Mouse (Mus musculus): ENCODE results near the gene A930017K11Rik.

Gene A930017K11Rik

DNA sequence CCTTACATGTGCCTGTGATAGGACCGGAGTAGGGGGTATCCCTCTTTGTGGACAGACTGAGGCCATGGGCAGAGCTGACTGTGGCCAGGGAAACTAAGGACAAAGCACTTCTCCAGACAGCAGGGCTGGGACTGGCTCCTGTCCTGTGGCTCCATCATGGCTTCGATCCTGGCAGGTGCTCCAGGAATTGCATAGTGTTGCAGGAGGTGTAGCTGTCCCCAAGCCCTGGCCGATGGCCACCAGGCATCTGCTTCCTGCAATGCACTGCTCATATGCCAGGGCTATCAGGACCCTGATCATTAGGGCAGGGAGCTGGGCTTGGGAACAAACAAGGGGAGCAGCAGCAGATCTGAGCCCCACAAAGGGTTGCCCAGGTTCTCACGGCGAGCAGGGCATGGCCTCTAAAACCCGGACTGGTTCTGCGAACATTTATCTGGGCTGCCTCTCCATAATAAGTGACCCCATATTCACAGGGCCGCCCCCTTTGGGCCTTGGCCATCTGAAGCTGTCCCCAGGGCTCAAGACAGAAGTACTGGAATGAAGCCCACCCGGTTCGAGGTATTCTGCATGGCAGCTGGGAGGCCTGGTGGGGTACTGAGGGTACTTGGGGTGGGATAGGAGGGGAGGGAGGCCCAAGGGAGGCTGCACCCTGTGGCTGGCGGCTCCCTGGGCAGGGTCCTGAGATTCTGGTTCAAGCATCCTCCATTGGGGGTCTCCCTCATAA lies 6.6 kb upstream of the A930017K11Rik start:
- DNase-seq (ENCODE audit: low spot score), result no peak

DNA sequence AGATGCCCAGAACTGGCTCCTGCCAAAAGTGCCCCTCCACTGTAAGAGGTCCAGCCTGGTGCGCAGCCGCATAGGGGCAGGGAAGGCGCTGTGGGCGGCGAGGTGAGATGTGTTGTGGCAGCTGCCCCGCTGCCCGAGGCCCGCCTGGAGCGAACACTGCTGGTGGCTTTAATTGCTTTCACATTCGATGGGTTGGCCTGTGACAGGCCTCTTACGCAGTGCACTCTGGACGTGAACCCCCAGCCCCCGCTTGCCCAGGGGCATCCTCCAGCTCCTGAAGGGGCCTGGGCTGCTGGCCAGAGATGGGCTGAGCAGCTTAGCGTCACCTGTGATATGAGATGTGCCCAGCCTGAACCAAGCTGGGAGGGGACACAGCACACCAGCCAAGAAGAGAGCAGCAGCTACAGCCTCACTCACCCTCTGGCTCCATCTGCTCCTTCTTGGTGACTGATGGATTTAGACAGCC lies 5.3 kb upstream of the A930017K11Rik start:
- DNase-seq (ENCODE audit: low spot score), result no peak

DNA sequence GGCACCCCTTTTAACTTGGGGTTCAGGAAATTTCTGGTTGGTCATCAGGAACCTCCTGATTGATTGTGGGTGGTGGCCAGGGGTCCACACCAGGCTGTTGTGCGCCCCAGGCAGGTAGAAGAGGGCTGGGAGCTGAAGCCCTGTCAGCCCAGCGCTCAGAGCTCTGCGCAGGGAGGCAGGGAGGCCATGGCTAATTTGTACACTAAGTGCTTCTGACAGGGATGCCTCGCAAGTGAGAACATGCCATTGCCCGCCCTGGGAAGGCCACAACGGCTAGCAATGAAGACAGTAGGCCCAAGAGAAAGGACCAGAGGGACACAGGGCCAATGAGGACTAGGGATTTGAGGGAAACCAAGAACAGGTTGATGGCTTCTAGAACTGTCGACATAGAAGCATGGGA lies 4.3 kb upstream of the A930017K11Rik start:
- DNase-seq (ENCODE audit: low spot score), result no peak

DNA sequence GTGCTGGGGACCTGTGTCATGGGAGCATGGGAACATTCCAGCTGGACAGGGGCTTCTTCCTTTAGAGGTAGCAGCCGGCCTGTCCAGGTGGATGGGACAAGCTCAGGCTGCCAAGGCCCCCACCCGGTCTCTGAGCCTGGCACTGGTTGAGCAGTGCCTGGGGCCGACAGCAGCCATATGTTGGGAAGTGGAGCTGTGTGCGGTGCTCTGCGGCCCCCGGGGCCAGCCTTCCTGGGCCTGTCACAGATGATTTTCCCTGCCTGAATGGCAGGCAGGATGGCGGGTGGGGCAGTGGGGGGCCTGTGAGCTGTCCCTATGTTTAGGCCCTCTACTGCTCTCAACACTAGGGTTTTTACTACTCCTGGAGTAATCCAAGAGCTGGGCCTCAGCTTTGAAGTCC lies 3.8 kb upstream of the A930017K11Rik start:
- DNase-seq (ENCODE audit: low spot score), result no peak

DNA sequence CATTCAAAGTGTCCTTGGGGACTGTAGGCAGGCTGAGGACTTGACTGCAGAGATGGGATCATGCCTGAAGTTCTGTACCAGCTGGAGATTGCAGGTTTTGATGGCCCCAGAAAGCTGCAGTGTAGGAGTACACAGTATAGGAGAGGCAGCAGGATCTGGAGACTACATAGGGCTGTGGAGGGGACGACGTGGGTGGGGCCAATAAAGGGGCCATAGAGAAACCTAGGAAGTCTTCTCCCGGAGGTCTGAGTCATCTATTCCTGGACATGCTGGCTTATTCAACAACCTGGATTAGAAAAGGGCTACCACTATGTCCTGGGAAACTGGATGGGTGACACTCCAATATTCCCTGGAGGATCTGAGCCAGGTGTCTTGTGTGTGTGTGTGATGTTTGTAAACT lies 3.4 kb upstream of the A930017K11Rik start:
- DNase-seq (ENCODE audit: low spot score), result no peak

DNA sequence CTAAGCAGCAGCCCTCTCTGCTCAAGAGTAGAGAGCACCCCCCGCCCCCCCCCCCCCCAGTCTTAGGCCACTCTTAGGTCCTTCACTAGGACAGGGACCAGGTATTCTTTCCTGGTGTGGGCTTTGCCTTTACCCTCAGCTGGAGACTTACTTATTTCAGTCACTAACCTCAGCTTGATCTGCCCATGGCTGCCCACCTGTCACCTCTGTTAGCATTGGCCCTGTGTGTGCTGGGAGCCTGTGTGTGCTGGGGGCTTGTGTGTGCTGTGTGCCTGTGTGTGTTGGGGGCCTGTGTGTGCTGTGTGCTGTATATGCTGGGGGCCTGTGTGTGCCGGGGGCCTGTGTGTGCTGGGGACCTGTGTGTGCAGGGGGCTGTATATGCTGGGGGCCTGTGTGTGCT lies 2.3 kb upstream of the A930017K11Rik start:
- no peak for DNase-seq (ENCODE audit: low spot score)

DNA sequence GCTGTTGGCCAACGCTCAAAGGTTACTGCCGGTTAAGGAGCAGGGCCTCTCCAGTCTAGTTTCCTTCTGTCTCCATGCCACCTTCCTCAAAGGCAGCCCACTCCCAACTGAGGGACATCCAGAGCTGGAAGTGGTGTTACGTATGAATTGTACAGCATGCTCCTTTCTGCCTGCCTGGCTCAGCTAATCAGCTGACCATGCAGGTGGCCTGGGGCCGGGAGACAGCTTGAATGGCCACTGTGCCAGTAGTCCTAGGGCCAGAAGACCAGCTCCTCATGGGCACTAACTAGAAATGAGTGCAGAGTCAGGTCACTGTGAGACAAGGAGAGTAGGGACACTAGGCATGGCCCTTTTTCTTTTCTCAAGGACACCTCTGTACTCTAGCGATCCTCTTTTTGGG lies 796 bp upstream of the A930017K11Rik start:
- DNase-seq (ENCODE audit: low spot score), result no peak

DNA sequence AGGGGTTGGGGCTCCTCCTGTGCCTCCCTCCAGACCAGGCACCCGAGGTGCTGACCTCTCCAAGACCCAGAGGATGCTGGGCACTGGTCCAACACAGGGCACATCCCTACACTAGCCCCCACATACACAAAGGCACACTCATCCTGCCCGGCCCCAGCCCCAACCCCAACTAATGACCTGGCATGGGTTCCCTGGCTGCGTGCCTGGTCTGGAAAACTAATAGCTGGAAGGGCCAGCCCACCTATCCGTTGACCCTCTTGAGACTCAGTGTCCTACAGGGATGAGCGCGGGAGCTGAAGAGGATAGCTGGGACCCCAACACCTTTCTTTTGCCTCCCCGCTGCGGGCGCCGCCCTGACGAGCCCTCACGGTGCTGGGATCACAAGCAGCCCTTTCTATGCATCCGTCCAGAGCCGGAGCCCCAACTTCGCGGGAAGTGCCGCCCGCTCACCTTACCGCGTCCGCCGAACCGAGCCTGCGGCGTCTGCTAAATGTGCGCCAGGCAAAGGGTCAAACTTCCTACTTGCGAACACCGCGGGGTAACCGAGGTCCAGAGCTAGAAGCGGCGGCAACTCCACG lies 1.1 kb downstream of the A930017K11Rik start:
- no peak for DNase-seq (ENCODE audit: low spot score)

DNA sequence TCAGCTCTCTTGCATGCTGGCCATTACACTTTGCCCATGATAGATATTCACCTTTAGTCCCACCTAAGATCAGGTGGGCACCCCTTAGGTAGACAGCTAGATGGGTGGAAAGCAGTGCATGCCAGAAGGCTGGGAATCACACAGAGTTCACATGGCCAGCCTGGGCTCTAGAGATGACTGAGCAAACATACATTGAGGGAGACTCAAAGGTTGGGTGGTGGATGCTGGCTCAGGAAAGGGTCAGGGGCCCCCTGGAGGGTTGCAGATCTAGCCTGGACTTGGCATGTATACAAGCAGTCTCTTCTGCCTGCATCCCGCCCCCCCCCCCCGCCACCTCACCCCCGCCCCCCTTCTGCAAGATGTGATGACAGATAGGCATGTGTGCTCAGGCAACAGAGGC lies 1.7 kb downstream of the A930017K11Rik start:
- DNase-seq (ENCODE audit: low spot score), result no peak

DNA sequence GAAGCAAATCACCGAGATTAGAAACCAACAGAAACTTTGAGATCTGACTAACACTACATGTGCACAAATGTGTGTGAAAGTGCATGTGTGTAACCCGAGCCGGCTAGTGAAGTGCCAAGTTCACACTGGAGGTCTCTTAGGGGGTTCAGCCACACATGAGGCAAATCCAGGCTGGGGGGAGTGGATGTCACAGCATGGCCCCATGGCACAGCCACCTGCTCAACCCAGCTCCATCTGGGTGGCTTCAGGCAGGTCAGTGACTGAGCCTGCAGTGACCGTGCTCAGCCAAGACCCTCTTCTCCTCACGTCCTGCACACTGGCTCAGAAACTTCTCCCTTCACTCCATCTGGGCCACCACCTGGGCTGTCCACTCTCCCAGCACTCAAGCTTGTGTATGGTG lies 2.4 kb downstream of the A930017K11Rik start:
- no peak for DNase-seq (ENCODE audit: low spot score)

DNA sequence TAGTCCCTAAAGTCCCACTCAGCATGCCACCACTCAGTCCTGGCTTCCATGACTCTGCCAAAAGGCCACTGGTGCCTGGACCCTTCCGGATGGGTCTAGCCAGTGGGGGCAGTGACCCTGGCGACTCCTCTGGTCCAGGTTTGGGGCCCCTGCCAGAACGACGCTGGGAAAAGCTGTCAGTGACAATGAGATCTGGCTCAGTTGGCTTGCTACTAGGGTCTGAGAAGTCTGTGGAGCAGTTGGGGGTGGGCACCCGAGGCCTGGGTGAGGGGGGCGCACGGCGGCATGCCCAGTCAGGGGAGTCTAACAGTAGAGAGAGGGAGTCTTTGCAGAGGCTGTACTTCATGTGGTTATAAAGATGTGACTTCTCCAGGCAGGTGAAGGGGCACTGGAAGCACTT lies 4.3 kb downstream of the A930017K11Rik start:
- no peak for DNase-seq (ENCODE audit: low spot score)

DNA sequence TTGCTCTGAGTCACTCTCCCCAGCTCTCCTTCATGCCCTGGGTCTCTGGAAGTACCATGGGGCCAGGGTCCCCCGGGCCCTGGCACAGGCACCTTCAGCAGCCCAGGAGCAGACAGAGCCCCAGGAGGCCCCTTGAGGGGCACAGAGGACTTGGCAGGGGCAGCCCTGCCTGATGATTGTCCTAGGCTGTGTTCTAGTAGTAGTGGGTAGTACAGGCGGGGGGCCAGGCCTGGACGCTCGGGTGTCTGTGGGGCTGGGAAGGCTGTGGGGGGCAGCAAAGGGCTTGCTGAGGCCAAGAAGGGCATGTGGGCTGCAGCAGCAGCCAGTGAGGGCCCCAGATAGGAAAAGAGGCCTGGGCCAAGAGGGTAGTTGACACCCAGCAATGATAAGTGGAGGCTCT lies 4.8 kb downstream of the A930017K11Rik start:
- no peak for DNase-seq (ENCODE audit: low spot score)

DNA sequence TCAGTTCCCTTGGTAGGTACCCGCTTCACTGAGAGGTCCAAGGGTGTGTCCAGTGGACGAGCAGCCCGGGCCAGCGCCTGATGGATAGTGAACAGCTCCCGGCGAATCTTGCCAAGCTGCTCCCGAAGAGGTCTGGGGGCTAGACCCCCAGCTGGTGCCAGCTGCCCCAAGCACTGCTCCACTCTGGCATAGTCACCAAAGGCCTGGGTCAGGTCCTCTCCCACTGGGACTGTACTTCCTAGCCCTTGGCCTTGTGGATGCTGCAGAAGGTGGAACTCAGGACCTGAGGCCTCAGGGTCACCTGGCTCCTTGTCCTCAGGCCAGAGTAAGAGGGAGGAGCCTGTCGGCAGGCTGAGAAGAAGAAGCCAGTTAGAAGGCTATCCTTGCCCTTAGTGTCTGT lies 5.5 kb downstream of the A930017K11Rik start:
- no peak for DNase-seq (ENCODE audit: low spot score)

DNA sequence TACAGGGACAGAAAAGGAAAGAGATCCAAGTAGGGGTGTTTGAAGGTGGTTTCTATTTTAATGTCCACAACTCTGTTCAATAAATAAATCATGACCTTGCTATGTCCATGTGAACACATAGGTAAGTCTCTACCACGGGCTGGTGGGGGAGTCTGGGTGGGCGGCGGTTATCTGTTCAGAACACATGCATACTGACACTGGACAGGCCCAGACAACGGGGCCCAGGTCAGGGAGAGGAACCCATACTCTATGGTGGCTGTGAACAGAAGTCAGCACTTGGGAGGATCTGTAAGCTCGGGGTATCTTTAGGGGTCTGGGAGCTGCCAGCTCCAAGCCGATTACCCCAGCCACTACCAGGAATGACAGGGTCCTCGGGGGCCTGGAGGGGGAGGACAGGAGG lies 6.0 kb downstream of the A930017K11Rik start:
- DNase-seq (ENCODE audit: low spot score), result no peak

DNA sequence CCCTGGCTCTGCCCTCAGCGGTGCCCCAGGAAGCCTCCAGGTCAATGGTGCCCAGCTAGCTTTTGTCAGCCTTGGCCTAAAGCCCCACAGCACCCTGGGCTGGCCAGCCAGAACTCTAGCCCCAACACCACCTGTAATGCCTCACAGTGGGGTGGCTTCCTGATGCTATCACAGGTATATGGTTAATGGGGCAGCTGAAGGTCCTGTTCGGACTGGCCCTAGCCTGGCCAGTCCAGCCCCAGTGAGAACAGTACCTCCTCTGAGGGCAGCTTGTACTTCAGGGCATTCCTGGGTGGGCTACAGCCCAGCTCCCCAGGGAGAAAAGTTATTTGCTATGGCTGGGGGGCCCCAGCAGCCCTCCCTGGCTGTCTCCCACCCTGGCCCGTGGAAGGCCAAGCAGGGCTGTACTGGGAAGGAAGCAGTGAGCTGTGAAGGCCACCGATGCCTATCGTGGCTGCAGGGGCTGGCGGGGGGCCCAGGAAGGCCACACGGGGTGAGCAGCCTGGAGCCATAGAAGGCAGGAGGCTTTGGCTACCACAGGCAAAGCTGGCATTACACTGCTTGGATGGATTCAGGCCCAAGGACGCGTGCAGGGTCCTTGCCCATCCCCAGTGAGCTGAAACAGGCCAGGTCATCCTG lies 6.7 kb downstream of the A930017K11Rik start:
- DNase-seq (ENCODE audit: low spot score), result peak; percentile 59

DNA sequence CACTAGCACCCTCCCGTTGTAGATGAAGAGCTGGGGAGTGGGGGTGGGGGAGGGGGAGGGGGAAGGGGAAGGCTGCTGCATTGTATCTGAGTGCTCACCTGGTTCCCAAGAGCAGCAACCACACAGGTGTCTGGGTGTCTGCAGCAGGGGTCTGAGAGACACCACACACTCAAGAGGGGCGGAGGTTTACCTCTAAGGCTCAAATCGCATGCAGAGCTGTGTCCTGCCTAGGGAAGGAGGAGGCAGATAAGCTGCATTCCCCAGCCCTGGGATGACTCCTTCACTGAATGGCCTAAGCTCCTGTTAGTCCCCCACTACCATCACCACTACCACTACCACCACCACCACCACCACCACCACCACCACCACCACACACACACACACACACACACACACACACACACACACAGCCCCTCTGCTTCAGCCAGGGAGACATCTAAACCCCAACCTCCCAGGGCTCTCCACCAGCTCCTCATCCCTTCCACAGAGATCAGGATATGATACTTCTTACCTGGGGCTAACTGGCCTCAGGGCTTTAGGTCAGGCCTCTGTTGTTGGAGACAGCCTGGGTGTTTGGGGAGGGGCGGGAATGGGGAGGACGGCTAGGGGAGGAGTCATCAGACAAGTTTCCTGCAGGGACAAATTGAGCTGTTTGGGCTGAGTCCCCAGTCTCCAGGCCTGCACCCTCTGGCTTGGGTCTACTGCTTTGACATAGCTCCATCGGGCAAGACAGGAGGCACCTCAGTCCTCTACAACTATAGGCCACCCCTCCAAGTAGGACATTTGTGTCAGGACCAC lies 7.8 kb downstream of the A930017K11Rik start, which contains the start of the genes Pigq and Nhlrc4:
Pigq (minus strand) TSS at position 571 of the 798 bp plus-strand sequence.
Nhlrc4 (minus strand) TSS at position 596 of the 798 bp plus-strand sequence.
- no peak for DNase-seq (ENCODE audit: low spot score)

DNA sequence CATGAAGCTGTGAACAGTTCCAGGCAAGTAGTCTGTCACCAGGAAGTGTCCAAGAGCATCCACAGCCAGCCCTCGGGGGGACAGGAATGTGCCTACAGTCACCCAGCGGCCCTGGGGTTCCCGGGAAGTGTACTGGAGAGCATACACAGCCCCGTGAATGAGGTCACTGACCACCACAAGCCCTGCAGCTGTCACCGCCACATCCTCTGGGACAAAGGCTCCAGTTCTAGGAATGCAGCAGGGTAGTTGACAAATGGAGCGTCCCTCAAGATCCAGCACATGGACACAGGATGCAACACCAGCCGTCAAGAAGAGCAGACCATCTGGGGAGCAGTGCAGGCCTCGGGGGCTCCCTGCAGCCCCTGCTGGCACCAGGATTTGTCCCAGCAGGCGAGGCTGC lies 8.6 kb downstream of the A930017K11Rik start:
- DNase-seq (ENCODE audit: low spot score), result no peak

DNA sequence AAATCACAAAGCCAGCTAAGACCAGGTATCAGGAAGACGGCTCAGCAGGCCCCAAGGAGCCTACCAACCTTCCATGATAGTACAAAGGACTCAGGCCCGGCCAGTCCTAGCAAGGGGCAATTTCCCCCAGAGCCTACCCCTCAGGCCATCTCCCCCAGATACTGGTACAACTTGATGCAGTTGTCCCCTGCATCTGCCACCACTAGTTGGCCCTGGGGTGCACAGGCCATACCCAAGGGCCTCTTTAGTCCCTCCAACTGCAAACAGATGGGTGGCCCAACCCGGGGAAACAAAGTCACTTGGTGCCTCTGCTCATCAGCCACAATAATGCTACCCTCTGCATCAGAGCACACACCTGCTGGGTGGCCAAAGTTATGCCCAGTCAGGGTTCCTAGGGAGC lies 9.1 kb downstream of the A930017K11Rik start:
- no peak for DNase-seq (ENCODE audit: low spot score)

DNA sequence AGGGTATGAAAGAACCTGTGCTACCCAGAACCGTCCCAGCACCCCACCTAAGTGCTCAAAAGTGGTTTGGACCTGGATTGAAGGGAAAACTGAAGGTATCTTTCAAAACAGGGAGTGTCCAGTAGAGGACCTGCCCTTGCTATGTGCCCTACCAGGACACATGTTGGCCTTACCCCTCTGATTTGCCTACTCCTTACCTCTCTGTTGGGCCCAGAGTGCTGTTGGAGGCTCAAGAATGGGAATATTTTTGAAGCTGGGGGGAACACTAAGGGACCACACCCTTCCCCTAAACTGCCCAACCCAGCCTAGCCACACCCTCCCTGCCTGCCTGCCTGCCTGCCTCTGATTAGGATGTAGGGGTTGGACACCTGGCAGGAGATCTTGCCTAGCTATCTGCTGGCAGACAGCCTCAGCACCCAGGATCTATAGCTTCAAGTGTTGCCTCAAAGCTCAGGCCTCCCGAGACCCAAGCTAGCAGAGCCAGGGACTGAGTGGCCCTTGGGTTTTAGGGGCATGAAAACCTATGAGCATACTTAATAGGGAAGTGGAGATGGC lies 9.7 kb downstream of the A930017K11Rik start:
- no peak for DNase-seq (ENCODE audit: low spot score)

DNA sequence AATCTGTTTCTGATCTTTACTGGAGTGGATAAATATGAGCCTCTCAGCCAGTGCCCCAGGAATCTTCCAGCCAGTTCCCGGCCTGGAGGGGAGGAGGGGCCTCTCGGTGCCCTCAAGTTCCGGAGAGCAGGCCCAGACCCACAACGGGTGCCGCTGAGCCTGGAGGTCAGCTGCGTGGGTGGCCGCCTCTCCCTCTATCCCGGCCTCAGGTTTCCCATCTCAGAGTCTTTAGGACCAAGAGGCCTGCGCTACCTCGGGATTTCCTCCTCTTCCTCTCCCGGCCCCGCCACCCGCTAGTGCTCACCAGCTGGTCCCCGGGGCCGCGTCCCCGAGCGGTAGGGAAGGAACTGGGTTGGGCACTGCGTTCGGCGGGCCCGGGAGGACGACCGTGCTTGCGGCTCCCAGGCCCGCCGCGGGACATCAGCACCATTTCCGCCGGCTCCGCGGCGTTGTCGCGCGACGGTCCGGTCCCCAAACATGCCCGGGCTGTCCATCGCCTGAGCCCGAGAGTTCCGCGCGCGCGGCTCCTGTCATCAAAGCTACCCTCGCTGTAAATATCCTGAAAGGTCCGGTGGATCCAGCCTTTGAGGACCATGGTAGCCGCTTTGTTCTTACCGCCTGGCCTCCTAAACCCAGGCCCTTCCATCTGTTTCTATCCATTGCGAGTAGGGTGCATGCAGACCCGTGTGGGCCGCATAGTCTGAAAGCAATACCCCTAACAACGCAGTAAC lies 10.7 kb downstream of the A930017K11Rik start:
- DNase-seq (ENCODE audit: low spot score), result peak; percentile 81

DNA sequence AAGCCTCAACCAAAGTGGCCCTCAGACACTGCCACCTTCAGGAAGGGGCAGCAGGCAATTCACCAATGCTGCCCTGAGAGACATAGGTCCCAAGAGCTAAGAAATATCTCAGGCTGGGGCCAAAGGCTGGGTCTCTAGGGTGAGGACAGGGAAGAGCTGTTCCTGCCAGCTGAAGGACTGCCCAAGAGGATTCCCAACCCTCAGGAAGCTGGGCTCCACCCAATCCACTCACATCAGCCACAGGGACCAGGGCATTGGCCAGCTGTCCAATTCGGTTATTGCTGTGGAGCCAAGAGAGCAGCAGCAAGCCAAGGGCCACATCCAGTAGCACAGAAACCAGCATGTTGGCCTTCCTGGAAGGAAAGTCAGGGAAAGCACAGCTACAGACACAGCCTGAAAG lies 17.8 kb downstream of the A930017K11Rik start:
- no peak for DNase-seq (ENCODE audit: low spot score)
